Mouse (Mus musculus) embryonic fibroblast, embryonic 13.5 days (primary cell): Measurements from ENCODE around the gene Rrnad1.

Source experiments
- CTCF ChIP-seq: IDR thresholded peaks from 2 replicates; pipeline ENCODE4 v1.5.1; 2011; ENCODE audit warnings: mild to moderate bottlenecking, control low read depth, low read length, moderate library complexity, borderline replicate concordance; ENCODE audit not compliant: insufficient read depth
- POLR2A ChIP-seq: IDR thresholded peaks from 2 replicates; pipeline ENCODE4 v1.6.1; 2011; ENCODE audit warnings: low read depth, mild to moderate bottlenecking, control low read depth, low read length, moderate library complexity

- no peak for TF ChIP-seq POLR2A
- no peak for TF ChIP-seq CTCF
Observed at GRCm38 (mm10) chr3:87924996-87925395, 5.5 kb downstream of the Rrnad1 start.
